Mouse (Mus musculus): ENCODE data around the gene Rnf40.

The Rnf40 gene

DNA sequence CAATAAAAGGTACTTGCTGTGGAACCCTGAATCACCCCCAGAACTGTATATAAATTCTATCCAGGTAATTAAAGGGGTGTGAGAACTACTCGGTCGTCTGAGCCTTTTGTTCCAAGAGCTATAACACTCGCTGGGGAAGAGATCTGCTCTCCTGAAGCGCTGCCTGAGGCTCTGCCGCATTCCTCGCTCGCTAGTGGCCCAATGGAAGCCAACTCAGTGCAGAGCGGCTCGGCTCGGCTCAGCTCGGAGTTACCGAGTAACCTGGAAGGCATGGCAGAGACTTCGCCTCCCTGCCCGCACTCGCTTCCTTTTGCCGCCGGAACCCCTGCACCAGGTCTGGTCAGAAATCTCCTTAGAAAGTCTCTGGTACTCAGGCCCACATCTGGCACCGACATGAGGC lies 63.5 kb downstream of the Rnf40 start:
- no peak for DNase-seq

GRCm38 (mm10) chr7:127654318-127654717 lies 65.8 kb downstream of the Rnf40 start:
- DNase-seq = peak; percentile 35 to 47
